Mouse (Mus musculus): ENCODE measurements around the gene Gstp2.

GRCm38 (mm10) chr19:4004331-4004730, 41.5 kb downstream of the Gstp2 start:
- TF ChIP-seq CTCF (IDR thresholded peaks at IDR 0.05; ENCODE audit: borderline replicate concordance, insufficient read depth, low read depth, low read length), result no peak
- no peak for TF ChIP-seq POLR2A (IDR thresholded peaks at IDR 0.05; ENCODE audit: borderline replicate concordance, insufficient read depth, low read length)

Measured in cerebellum, adult 2 months (tissue).